ENCODE assay signal across 21 mouse cellular contexts in genomic region chr19:25155250-25155649, GRCm38 (mm10).
DNase-seq lines count a peak whose midpoint lies in the region; ATAC-seq lines count a peak whose summit lies in the region.
"Had no signal": no experiment of that assay in that cellular context is flagged by ENCODE, and none has a peak within 500 bp of the region (broad histone marks: within the 10 kb centered on the region; RNA-seq: fewer than 3 reads in every experiment).

No protein-coding gene starts in this region.

- no peak overlapping the region for H3K4me3 ChIP-seq in heart, embryonic 14.5 days (ENCODE audit: control insufficient read depth in 1 of 2, insufficient read depth in 1 of 2, low read depth in 1 of 2, low read length in 2 of 2)
- H3K4me3 ChIP-seq in intestine, embryonic 15.5 days (replicated peaks) = no peak overlapping the region
- H3K4me3 ChIP-seq: forebrain, embryonic 12.5 days; limb, embryonic 12.5 days had no signal

- peak overlapping the region; percentile 17 to 37 for H3K27ac ChIP-seq in heart, embryonic 14.5 days (replicated peaks in 1 of 2; ENCODE audit: control insufficient read depth in 1 of 2, insufficient read depth in 1 of 2, low read depth in 2 of 2, low read length in 2 of 2)
- no peak overlapping the region for H3K27ac ChIP-seq in intestine, embryonic 15.5 days
- H3K27ac ChIP-seq: forebrain, embryonic 12.5 days; limb, embryonic 12.5 days had no signal

- peaks cover 11 to 18% of the 10 kb centered on the region in 2 experiments; a peak in 3 of 4 replicates for H3K4me1 ChIP-seq in heart, embryonic 14.5 days (ENCODE audit: control insufficient read depth in 2 of 2, insufficient read depth in 2 of 2, low read length in 2 of 2)
- H3K4me1 ChIP-seq in intestine, embryonic 15.5 days (replicated peaks) = no peaks in the 10 kb centered on the region
- H3K4me1 ChIP-seq: limb, embryonic 12.5 days had no signal

- H3K27me3 ChIP-seq in heart, embryonic 14.5 days (ENCODE audit: control insufficient read depth, insufficient read depth, low read length) = no peaks in the 10 kb centered on the region
- no peaks in the 10 kb centered on the region for H3K27me3 ChIP-seq in intestine, embryonic 15.5 days (replicated peaks)
- H3K27me3 ChIP-seq: forebrain, embryonic 12.5 days; limb, embryonic 12.5 days had no signal

- H3K4me2 ChIP-seq in heart, embryonic 14.5 days (ENCODE audit: low read length) = peak overlapping the region; percentile 4; the same call in 1 of the 2 replicates
- no peak overlapping the region for H3K4me2 ChIP-seq in intestine, embryonic 15.5 days (replicated peaks)
- H3K4me2 ChIP-seq: forebrain, embryonic 12.5 days; limb, embryonic 12.5 days; liver, embryonic 11.5 days; midbrain, embryonic 11.5 days had no signal

- ATAC-seq in heart, embryonic 14.5 days (ENCODE audit: insufficient number of reproducible peaks, insufficient read depth, low FRiP score, low read depth) = peak; percentile 47; the same call in 1 of the 2 replicates
- ATAC-seq in megakaryocyte, adult 5-6 weeks (ENCODE audit: poor library complexity, severe bottlenecking) = no peak
- no peak for ATAC-seq in intestine, embryonic 15.5 days

- peak overlapping the region; percentile 5; the same call in 1 of the 2 replicates for H3K9ac ChIP-seq in heart, embryonic 14.5 days (ENCODE audit: low read length)
- no peak overlapping the region for H3K9ac ChIP-seq in intestine, embryonic 15.5 days
- H3K9ac ChIP-seq: forebrain, embryonic 12.5 days; limb, embryonic 12.5 days had no signal

- DNase-seq in heart, adult 18-20 months = peak; percentile 61 to 65
- DNase-seq in heart, postnatal 25 days (ENCODE audit: low spot score) = no peak
- DNase-seq in heart, adult 9 months (ENCODE audit: low spot score in 2 of 2) = peak; percentile 43 to 55
- peak; percentile 60 for DNase-seq in heart, postnatal 4 days
- DNase-seq: adrenal gland, postnatal 25 days; cerebellum, adult 11 months; cerebellum, postnatal 14 days; kidney, adult 11 months; kidney, postnatal 4 days; lung, adult 18-20 months; lung, postnatal 10 days; right cerebral cortex, postnatal 14 days; spleen, adult 18-20 months; thymus, postnatal 25 days had no signal

- WGBS in heart, embryonic 14.5 days = 41% methylated on average over 7 of the region's 7 CpGs
- WGBS in intestine, embryonic 15.5 days = 87% methylated on average over 7 of the region's 7 CpGs

- H3K9me3 ChIP-seq in heart, embryonic 14.5 days (ENCODE audit: control insufficient read depth, low read length) = 0 out of 2 replicates have a peak, but pooled peaks cover 2% of the 10 kb centered on the region
- no peaks in the 10 kb centered on the region for H3K9me3 ChIP-seq in intestine, embryonic 15.5 days
- H3K9me3 ChIP-seq: forebrain, embryonic 12.5 days; limb, embryonic 12.5 days had no signal

- intact Hi-C loops in heart, postnatal 25 days (cut with DNase I) = no loop called here

- H3K36me3 ChIP-seq in heart, embryonic 14.5 days (ENCODE audit: control insufficient read depth, insufficient read depth, low read length) = no peaks in the 10 kb centered on the region
- H3K36me3 ChIP-seq in intestine, embryonic 15.5 days = no peaks in the 10 kb centered on the region
- H3K36me3 ChIP-seq: forebrain, embryonic 12.5 days; limb, embryonic 12.5 days had no signal
